Mouse (Mus musculus): Measurements from ENCODE around the gene Ift43.

DNA sequence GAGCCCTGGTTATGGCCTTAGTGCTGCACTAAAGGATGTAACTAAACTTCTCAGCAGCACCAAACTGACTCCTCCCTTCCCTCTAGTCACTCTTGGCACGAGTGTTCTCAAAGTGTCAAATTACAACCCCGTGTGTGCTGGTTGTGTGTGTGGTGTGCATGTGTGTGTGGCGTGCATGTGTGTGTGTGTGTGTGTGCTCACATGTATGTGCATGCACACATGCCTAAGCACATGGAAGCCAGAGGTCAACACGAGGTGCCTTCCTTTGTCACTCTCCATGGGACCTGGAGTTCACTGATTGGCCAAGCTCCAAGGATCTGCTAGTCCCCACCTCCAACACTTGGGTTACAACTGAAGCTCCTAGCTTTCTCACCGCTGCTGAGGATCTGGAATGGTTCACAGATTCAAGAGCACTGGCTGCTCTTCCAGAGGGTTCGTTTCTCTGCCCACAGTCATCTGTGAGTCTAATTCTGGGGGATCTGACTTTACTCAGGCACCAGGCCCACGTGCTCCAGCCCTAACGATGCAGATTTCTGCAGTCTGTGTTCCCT lies 75.6 kb downstream of the Ift43 start:
- TF ChIP-seq GATA1 (IDR thresholded peaks at IDR 0.05; ENCODE audit: low read length) (no peak), TAL1 (IDR thresholded peaks at IDR 0.05; ENCODE audit: low read length) (no peak)
